Mouse (Mus musculus): ENCODE data around the gene Csk.

Gene Csk

DNA sequence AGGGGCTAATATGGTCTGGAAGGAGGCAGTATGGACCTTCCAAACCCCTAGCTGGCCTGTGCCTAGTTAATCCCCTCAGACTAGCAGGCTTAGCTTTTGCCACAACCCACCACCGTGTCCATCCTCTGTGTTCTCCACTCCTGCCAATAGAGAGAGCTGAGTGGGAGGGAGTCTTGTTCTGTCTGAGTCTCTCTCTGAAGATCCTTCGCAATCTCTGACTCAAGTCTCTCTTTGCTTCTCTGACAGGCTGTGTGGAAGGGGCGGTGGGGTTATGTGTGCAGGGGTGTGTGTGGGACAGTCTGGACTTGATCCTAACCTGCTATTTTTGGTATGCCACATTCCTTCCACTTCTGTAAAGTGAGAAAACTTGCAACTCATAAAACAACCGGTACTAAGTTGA lies 48.6 kb downstream of the Csk start:
- DNase-seq (ENCODE audit: low spot score in 2 of 2) = no peak

DNA sequence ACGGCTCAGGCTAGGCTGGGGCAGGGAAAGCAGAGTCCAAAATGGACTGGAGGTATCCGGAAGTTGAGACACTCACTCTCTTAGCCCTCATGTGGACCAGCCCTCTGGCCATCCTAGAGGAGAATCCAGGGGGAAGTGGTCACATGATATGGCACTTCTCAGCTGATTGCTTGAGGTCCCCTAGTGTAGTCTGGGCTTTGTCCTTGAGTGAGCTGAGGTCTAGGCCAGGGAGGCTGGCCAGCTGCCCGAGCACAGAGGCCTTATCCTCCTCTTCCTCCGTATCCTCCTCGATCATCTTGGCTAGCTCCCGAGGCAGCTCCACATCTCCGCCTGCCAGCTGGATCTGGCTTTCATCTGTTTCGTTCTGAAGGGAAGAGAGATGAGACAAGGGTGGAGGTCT lies 51.3 kb downstream of the Csk start:
- DNase-seq (ENCODE audit: low spot score in 2 of 2) = no peak

DNA sequence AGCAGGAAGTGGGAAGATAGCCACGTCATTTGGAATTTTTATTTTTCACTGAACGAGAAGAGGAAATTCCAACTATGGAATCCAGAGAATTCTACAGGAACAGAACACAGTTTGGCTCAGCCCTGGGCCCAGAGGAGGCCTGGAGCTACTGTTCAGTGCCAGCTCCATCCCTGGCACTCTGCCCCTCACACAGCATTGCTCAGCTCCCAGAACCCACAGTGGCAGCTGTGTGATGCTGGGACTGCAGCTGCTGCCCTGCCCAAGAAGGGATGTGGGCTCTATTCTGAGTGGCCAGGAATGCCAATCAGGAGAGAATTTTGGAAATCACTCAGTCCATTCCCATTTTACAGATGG lies 52.1 kb downstream of the Csk start:
- no peak for DNase-seq (ENCODE audit: low spot score in 2 of 2)

DNA sequence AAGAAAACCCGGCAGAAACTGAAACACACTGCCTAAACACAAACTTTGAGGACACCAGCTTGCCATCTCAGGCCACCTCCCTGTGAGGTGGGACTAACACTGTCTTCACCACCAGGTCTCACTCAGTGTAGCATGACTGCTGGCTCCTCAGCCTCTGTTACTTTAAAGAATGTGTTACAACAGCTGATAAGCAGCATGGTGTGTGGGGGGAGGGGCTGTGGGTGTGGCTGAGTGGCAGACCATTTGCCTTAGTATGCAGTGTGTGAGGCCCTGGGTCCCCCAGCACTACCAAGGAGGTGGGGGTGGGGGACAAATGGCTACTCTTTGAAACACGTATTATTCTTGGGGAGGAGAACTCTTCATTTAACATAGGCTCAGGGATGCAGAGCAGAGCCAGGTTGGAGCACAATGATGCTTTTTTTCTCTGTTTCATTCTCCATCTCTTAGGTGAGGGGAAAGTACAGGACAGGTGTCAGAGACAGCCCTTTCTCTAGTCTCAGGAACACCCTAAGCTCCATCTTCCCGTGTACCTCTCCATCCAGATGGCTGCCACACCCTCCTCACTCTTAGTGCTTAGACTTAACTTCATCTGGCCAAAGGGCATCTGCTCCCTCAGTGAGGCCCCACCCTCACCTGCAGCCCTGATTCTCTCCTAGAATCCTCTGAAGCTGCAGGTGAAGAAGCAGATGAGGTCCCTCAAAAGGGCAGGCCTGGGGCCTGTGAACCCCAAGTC lies 52.6 kb downstream of the Csk start:
- DNase-seq (ENCODE audit: low spot score in 2 of 2) = no peak

GRCm38 (mm10) chr9:57598851-57599563 lies 54.4 kb downstream of the Csk start:
- DNase-seq (ENCODE audit: low spot score in 2 of 2) = no peak

GRCm38 (mm10) chr9:57597929-57598382 lies 55.5 kb downstream of the Csk start:
- no peak for DNase-seq (ENCODE audit: low spot score in 2 of 2)

GRCm38 (mm10) chr9:57597265-57597664 lies 56.2 kb downstream of the Csk start:
- no peak for DNase-seq (ENCODE audit: low spot score in 2 of 2)

DNA sequence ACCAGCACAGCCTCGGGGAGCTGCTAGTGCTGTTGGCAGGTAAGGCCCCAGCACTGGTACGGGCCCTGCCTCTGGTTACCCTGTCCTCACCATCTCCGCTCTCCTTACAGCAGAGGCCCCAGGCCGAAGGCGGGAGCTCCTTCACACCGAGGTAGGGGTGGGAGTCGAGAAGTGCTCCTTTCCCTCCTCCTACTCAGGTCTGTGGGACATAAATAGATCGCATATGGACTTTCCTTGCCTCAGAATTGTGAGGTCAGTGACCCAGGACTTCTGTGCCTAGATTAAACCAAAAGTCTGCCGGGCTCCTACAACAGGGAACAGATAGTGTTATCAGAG lies 59.3 kb downstream of the Csk start:
- DNase-seq (ENCODE audit: low spot score in 2 of 2) = no peak

DNA sequence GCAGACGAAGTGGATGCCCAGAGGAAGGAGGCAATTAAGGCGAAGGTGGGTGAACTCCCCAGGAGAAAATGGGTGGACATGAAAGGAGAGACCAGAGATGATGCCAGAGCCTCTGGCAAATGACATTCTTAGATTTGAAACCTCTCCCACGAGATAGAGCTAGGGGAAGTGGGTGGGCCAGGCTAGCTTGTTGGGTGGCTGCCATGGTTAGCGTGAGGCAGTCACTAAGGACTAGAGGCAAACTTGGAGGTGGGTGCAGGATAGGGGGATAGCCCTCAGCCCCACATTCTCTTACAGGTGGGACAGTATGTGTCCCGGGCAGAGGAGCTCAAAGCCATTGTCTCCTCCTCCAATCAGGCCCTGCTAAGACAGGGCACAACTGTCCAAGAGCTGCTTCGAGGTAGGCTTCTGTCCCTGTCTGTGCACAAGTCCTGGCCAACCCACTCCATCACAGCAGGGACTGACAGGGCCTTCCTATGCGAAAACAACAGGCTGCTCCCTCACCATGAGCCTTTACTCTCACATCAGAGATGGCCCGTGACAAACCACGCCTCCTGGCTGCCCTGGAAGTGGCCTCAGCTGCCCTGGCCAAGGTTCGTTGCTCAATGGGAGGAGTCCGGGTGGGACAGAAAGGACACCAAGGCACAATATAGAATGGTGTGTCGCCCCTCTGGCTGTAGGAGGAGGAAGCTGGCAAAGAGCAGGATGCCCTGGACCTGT lies 59.8 kb downstream of the Csk start:
- no peak for DNase-seq (ENCODE audit: low spot score in 2 of 2)

DNA sequence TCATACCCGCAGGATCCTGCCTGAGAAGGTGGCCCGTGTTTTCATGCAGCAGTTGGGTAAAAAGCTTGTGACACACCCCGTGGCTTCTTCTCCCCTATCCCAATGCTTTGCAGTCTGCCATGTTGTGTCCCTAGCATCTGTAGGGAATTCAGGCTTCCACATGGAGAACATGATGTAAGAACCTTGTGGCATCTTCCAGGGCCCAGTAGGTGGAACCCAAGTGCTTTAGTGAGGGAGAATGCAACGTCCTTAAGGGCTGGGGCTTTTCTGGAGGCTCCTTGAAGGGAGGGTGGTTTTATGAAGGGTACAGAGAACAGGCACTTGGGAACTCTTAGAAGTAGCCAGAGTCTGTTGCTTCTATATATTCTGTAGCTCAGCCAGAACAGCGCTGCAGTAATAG lies 62.7 kb downstream of the Csk start:
- DNase-seq (ENCODE audit: low spot score in 2 of 2) = no peak

DNA sequence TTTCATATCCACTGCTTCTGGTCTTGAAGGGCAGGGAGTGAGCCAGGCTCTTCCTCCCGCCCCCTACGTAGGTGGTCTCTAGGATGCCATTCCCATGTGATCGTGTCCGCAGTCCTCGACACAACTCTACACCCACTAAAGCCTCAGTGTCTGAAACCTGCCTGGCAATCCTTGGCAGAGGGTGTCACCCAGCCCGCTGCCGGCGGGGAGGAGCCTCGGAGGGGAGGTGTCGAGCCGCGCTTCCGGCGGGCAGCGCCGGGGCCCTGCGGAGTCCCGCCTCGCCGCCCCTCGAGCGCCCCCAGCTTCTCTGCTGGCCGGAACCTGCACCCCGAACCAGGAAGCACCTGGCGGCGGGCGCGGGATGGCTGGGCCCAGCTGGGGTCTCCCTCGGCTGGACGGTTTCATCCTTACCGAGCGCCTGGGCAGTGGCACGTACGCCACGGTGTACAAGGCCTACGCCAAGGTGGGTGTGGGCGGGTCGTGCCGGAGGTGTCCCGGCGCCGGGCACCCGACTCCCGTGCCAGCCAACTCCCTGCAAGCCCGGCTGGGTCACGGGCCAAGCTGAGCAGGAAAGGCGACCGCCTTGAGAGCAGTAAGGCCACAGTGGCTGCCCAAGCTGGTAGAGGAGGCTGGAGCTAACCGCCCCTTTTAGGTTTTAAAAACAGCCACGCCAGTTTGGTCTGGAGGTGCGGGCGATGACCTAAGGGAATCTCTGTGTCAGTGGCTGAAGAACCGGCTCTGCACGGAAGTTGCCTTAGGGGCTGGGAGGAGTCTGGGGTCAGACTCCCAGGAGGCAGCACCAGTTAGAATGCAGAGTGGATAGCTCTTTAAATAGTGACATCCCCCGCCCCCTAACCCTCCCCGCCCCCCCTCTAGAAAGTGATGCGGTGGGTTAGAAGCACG lies 64.0 kb downstream of the Csk start, which contains the start of gene Ulk3:
Gene Ulk3 (plus strand): TSS at position 229 of the 903 bp plus-strand sequence.
- peak; percentile 62 to 74 for DNase-seq (ENCODE audit: low spot score in 2 of 2)

DNA sequence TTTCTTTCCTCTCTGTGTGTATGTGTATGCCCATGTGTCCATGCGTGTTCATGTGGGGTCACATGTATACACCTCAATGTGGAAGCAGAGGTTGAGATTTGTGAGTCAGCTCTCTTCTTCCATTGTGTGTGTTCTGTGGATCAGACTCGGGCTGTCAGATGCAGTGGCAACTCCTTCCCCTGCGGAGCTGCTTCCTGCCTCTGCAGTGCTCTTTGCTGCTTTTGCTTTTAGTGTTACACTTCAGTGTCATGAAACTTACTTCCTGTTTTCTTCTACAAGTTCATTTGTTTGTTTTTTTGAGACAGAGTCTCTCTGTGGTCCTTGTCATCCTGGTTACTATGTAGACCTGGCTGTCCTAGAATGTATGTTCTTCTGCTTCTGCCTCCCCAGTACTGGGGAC lies 68.4 kb downstream of the Csk start:
- DNase-seq (ENCODE audit: low spot score in 2 of 2) = no peak

- DNase-seq (ENCODE audit: low spot score in 2 of 2) = no peak
Observed at GRCm38 (mm10) chr9:57577144-57577849, 76.1 kb downstream of the Csk start.
